Mouse (Mus musculus) 416B (cell line): ENCODE data around the gene Rabepk.
"Not testable (repeated sequence)": the region's sequence is repeated elsewhere in the genome, so short reads cannot be mapped to it uniquely, and the experiment has no call there.

Experiments used
- DNase-seq: peaks from one replicate; pipeline ENCODE4 v3.0.0; 2011; ENCODE audit warnings: low read depth

The Rabepk gene

GRCm38 (mm10) chr2:34799357-34800256 is at the start of gene Rabepk:
Gene Rabepk (minus strand): TSS chr2:34799912.
- peak; percentile 95 for DNase-seq

GRCm38 (mm10) chr2:34847702-34848101 is 48.0 kb upstream of the Rabepk start:
- DNase-seq: no peak

GRCm38 (mm10) chr2:34843211-34843939 is 43.7 kb upstream of the Rabepk start:
- DNase-seq: peak; percentile 82

GRCm38 (mm10) chr2:34841706-34842105 is 42.0 kb upstream of the Rabepk start:
- DNase-seq: peak; percentile 43

- peak; percentile 35 for DNase-seq
Measured at GRCm38 (mm10) chr2:34840143-34840542, 40.4 kb upstream of the Rabepk start.

- DNase-seq: no peak
Measured at GRCm38 (mm10) chr2:34835669-34836068, 36.0 kb upstream of the Rabepk start.

- no peak for DNase-seq
Measured at GRCm38 (mm10) chr2:34833624-34834023, 33.9 kb upstream of the Rabepk start.

GRCm38 (mm10) chr2:34832766-34833457 is 33.2 kb upstream of the Rabepk start, which contains the start of gene Gm34653:
Gene Gm34653 (plus strand): TSS chr2:34833007.
- peak; percentile 26 for DNase-seq

GRCm38 (mm10) chr2:34830066-34830465 is 30.4 kb upstream of the Rabepk start:
- DNase-seq: not testable (repeated sequence)

- DNase-seq: peak; percentile 85
Measured at GRCm38 (mm10) chr2:34828026-34828425, 28.3 kb upstream of the Rabepk start.

GRCm38 (mm10) chr2:34827591-34827990 is 27.9 kb upstream of the Rabepk start:
- DNase-seq: no peak

GRCm38 (mm10) chr2:34826460-34827231 is 26.9 kb upstream of the Rabepk start:
- DNase-seq: no peak

- peak; percentile 95 for DNase-seq
Measured at GRCm38 (mm10) chr2:34825827-34826459, 26.2 kb upstream of the Rabepk start, which contains the start of gene Fbxw2. Gene Fbxw2 (minus strand): TSS chr2:34826311.

- no peak for DNase-seq
Measured at GRCm38 (mm10) chr2:34818492-34818891, 18.8 kb upstream of the Rabepk start.

- DNase-seq: not testable (repeated sequence)
Measured at GRCm38 (mm10) chr2:34815893-34816292, 16.2 kb upstream of the Rabepk start.

GRCm38 (mm10) chr2:34812706-34813105 is 13.0 kb upstream of the Rabepk start:
- no peak for DNase-seq

- DNase-seq: no peak
Measured at GRCm38 (mm10) chr2:34810775-34811174, 11.1 kb upstream of the Rabepk start.

- no peak for DNase-seq
Measured at GRCm38 (mm10) chr2:34809568-34809967, 9.9 kb upstream of the Rabepk start.

GRCm38 (mm10) chr2:34808057-34808456 is 8.3 kb upstream of the Rabepk start:
- peak; percentile 57 for DNase-seq

GRCm38 (mm10) chr2:34805364-34805950 is 5.7 kb upstream of the Rabepk start:
- no peak for DNase-seq

- DNase-seq: no peak
Measured at GRCm38 (mm10) chr2:34804815-34805214, 5.1 kb upstream of the Rabepk start.
